Mouse (Mus musculus) heart, postnatal 0 days (tissue): ENCODE results near the gene Ccdc141.

Experiments used
- CTCF ChIP-seq: IDR thresholded peaks from 2 replicates; pipeline ENCODE4 v1.5.1; 2016; ENCODE audit warnings: antibody characterized with exemption, control low read depth, low read depth
- EP300 ChIP-seq: IDR thresholded peaks from 2 replicates; pipeline ENCODE4 v1.6.1; 2016; ENCODE audit warnings: antibody characterized with exemption, low read depth

DNA sequence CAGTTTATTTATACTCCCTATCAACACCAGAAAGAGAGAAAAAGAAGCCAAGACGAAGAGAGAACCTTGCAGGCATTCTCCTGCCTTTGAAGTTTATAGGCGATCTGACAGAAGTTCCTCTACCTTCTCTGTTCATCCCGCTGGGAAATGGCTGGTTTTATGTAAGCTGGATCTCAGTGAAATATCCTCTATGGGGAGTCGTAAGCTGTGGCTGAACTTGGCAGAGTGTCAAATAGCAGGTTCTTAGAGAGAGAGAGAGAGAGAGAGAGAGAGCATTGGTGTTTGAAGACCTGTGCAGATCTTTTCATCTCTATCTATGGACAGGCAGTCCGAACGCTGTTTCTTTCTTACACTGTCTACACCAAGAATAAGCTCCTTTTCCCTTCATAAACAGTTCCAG, 2.9 kb upstream of the Ccdc141 start:
- TF ChIP-seq CTCF: no peak
- TF ChIP-seq EP300: no peak
